Mouse (Mus musculus): ENCODE measurements around the gene Rhov.

Gene Rhov

DNA sequence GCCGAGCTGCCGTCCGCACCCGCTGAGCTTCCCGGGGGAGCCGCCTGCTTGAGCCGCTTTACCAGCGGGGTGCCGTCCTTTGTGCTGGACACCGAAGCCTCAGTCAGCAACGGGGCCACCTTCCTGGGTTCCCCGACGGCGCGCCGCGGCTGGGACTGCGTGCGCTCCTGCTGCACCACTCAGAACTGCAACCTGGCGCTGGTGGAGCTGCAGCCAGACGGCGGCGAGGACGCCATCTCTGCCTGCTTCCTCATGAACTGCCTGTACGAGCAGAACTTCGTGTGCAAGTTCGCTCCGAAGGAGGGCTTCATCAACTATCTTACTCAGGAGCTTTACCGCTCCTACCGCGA lies 33.2 kb downstream of the Rhov start:
- no peak for DNase-seq (ENCODE audit: low spot score in 2 of 2)

DNA sequence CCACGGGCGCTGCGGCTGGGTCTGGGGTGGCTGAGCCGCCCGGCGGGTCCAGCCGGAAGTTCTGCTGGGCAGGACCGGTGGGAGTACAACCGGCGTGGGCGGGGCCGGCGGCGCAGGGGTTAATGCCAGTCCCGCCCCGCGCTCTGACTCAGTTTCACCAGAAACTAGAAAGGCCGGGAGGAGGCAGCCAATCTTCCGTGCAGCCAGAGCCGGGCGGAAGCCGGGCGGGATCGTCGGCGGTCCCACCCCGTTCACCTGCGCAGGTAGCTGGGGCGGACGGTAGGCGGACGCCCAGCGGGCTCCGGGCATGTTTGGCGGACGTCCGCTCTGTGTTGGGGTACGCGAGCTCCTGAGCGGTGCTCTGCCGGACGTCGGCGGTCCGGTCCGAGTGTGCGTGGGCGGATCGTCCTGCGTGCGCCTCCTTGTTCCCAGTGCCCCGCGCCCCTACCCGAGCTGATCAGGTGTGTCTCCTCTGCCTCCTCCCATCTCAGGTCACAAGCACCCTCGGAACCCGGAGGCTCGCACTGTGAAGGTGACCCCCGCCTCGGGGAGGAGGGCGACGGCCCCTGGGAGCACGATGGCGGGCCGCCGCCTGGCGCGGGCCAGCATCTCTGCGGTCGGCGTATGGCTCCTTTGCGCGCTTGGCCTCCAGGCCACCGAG lies 33.7 kb downstream of the Rhov start, which contains the start of gene Spint1:
Spint1 (plus strand) TSS at position 153 of the 661 bp plus-strand sequence.
- peak; percentile 75 to 79 for DNase-seq (ENCODE audit: low spot score in 2 of 2)

- no peak for DNase-seq (ENCODE audit: low spot score in 2 of 2)
Observed at GRCm38 (mm10) chr2:119236682-119237209, 34.3 kb downstream of the Rhov start.

DNA sequence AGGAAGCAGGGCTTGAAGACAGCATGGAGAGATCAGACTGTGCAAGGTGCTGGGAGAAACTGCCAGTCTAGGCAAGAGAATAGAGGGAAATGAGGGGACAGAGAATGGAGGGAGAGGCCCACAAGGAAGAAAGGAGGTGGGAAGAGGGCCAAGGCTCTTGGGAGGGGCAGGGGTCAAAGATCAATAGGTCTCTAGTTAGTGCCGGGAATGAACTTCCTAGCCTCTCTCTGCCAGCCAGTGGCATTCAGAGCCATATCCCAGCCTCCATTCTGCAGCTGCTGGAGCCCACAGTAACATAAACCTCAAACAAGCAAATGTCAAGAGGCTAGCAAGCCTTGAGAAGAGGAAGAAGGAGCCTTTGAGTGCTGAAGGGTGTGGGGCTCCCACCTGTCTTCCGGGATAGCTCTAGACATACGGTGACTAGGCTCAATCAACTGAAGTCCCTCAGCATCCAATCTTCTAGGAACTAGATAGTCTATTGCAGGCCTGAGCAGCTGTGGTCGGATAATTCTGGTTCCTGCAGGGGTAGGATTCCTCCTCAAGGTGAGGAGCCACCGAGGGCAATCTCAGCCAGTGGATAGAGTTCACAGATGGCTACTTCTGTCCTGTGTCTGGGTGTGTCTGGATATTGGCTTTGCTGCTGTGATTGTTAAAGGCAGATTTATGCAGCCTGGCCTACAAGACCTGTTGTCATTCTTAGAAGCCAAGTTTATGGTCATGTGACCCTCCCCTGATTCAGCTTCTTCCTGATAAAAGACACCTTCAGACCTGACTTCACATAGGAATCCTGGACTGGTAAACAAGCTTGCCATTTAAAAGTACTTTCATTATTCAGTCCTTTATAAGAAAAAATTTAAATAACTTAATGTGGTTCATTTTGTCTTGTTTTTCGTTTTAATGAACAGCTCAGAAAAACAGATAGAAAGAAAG lies 41.0 kb downstream of the Rhov start, which contains the start of gene Ppp1r14d:
Ppp1r14d (minus strand) TSS at position 132 of the 930 bp plus-strand sequence.
- DNase-seq (ENCODE audit: low spot score in 2 of 2), result no peak
